In the genomic region with DNA sequence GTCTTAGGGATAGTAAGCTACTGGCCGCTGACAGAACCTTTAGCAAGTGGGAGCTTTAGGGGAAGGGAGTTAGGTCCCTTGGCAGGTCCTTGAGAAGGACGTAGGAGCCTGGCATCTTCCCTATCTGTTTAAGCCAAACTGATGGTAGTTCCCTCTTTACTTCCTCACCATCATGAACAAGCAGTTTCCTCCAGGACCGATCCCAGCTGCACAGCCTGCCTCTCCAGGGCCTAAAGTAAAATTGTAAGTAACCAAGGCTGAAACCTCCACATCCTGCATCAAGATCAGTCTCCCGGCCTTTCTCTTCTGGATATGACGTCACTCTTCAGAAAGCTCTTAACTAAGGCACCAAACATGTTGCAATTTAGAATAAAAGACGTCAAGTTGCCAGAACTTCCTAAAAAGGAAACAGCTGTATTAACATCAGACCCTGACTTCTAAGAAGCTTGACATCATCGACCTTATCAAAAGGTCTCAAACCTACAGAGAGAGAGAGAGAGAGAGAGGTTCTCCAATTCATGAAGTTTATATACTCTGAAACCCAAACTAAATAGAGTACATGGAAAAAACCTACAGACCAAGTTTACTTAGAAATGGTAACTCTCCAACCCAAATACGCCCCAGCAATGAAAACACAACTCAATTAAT, we compare ENCODE assay signal across 25 mouse cellular contexts.
DNase-seq lines count a peak whose midpoint lies in the region; ATAC-seq and TF ChIP-seq lines count a peak whose summit lies in the region.
"Had no signal": no experiment of that assay in that cellular context is flagged by ENCODE, and none has a peak within 500 bp of the region (broad histone marks: within the 10 kb centered on the region; RNA-seq: fewer than 3 reads in every experiment).

No protein-coding gene starts in this region.

- TF ChIP-seq CTCF in thymus, adult 2 months (IDR thresholded peaks at IDR 0.05; ENCODE audit: borderline replicate concordance, control insufficient read depth, extremely low read depth, insufficient read depth, low read length, poor library complexity): no peak

- no peak overlapping the region for H3K4me3 ChIP-seq in heart, embryonic 11.5 days (ENCODE audit: low read depth, low read length)
- H3K4me3 ChIP-seq in ES-E14 (ENCODE audit: insufficient read depth in 1 of 2, low read depth in 1 of 2, low read length in 2 of 2, poor library complexity in 1 of 2, severe bottlenecking in 1 of 2): no peak overlapping the region
- peak overlapping the region; percentile 74 for H3K4me3 ChIP-seq in megakaryocyte, embryonic 14.5 days (replicated peaks)
- H3K4me3 ChIP-seq in thymus, adult 2 months (ENCODE audit: control insufficient read depth, insufficient read depth, low read length): no peak overlapping the region
- H3K4me3 ChIP-seq: embryonic facial prominence, embryonic 10.5 days; forebrain, embryonic 13.5 days; gastrocnemius, adult 2 months; heart, adult 2 months; heart, embryonic 12.5 days; hindbrain, embryonic 12.5 days had no signal

- no peak overlapping the region for H3K4me2 ChIP-seq in heart, embryonic 11.5 days
- H3K4me2 ChIP-seq: forebrain, embryonic 13.5 days; heart, embryonic 12.5 days; hindbrain, embryonic 12.5 days had no signal

- peak; percentile 57 for DNase-seq in heart, adult 11 months
- no peak for DNase-seq in ES-E14 (ENCODE audit: low read depth, low spot score)
- DNase-seq in adrenal gland, adult 8-10 months: no peak
- no peak for DNase-seq in thymus, adult 2 months
- DNase-seq in kidney, postnatal 14 days: no peak
- DNase-seq: adrenal gland, postnatal 25 days; cerebellum, adult 2 months; cerebellum, postnatal 14 days; forebrain, postnatal 0 days; gastrocnemius, adult 2 months; gastrocnemius, postnatal 25 days; heart, adult 2 months; heart, postnatal 36 days had no signal

- H3K9me3 ChIP-seq in heart, embryonic 11.5 days (replicated peaks; ENCODE audit: control insufficient read depth, low read length): no peaks in the 10 kb centered on the region
- H3K9me3 ChIP-seq in ES-E14 (ENCODE audit: control insufficient read depth, insufficient read depth, low read depth, low read length): no peaks in the 10 kb centered on the region
- no peaks in the 10 kb centered on the region for H3K9me3 ChIP-seq in megakaryocyte, embryonic 14.5 days
- H3K9me3 ChIP-seq: embryonic facial prominence, embryonic 10.5 days; forebrain, embryonic 13.5 days; heart, embryonic 12.5 days; hindbrain, embryonic 12.5 days had no signal

- in situ Hi-C loops in ES-E14 (cut with MboI; ENCODE audit: low sequenced_read_pairs in 2 of 2, unreplicated experiment in 2 of 2): loop anchor here in 1 of 2 experiments (25.0 kb wide), 2 partner anchors 554 to 629 kb away; no protein-coding TSS in a partner anchor

- WGBS in heart, embryonic 11.5 days (ENCODE audit: insufficient replicate concordance): 51% methylated on average over 8 of the region's 8 CpGs
- 22% methylated on average over 8 of the region's 8 CpGs for WGBS in thymus, adult 2 months

- H3K9ac ChIP-seq in heart, embryonic 11.5 days (ENCODE audit: low read depth, low read length): no peak overlapping the region
- H3K9ac ChIP-seq in ES-E14 (ENCODE audit: insufficient read depth, low read depth, low read length, poor library complexity, severe bottlenecking): no peak overlapping the region
- H3K9ac ChIP-seq: forebrain, embryonic 13.5 days; forebrain, postnatal 0 days; heart, embryonic 12.5 days; hindbrain, embryonic 12.5 days had no signal

- no peak overlapping the region for H3K27ac ChIP-seq in heart, embryonic 11.5 days (ENCODE audit: low read depth, low read length)
- H3K27ac ChIP-seq in ES-E14 (ENCODE audit: insufficient read depth, low read depth, low read length, poor library complexity, severe bottlenecking): peak overlapping the region; percentile 35; the same call in 1 of the 2 replicates
- H3K27ac ChIP-seq in thymus, adult 2 months (ENCODE audit: control insufficient read depth, insufficient read depth, low read length): no peak overlapping the region
- H3K27ac ChIP-seq: embryonic facial prominence, embryonic 10.5 days; forebrain, embryonic 13.5 days; gastrocnemius, adult 2 months; heart, adult 2 months; hindbrain, embryonic 12.5 days had no signal

- no peaks in the 10 kb centered on the region for H3K4me1 ChIP-seq in heart, embryonic 11.5 days (ENCODE audit: control insufficient read depth, insufficient read depth, low read length)
- peaks cover 0 to 8% of the 10 kb centered on the region in 2 experiments; a peak in 2 of 4 replicates for H3K4me1 ChIP-seq in ES-E14 (ENCODE audit: control insufficient read depth in 2 of 2, insufficient read depth in 2 of 2, low read length in 2 of 2, poor library complexity in 1 of 2)
- peaks cover 60% of the 10 kb centered on the region for H3K4me1 ChIP-seq in megakaryocyte, embryonic 14.5 days
- H3K4me1 ChIP-seq in thymus, adult 2 months (replicated peaks; ENCODE audit: control insufficient read depth, insufficient read depth, low read length): peaks cover 6% of the 10 kb centered on the region; the same call in 1 of the 2 replicates
- H3K4me1 ChIP-seq: forebrain, embryonic 13.5 days; heart, embryonic 12.5 days; hindbrain, embryonic 12.5 days had no signal

- no peak for TF ChIP-seq POLR2A in thymus, adult 2 months (IDR thresholded peaks at IDR 0.05; ENCODE audit: control insufficient read depth, extremely low read depth, insufficient read depth, low read length, poor library complexity)

- no peak for ATAC-seq in heart, embryonic 11.5 days (replicated peaks; ENCODE audit: insufficient number of reproducible peaks, low FRiP score, low TSS enrichment)
- peak; percentile 74 for ATAC-seq in common myeloid progenitor, adult 5-6 weeks (replicated peaks; ENCODE audit: low read depth, poor library complexity, severe bottlenecking)
- ATAC-seq: activated CD4-positive, CD25-positive, alpha-beta regulatory T cell, adult 4 months; forebrain, embryonic 13.5 days; forebrain, postnatal 0 days; hindbrain, embryonic 16.5 days; inflammation-experienced regulatory T-cells, adult 6 months; intestine, postnatal 0 days; Patski had no signal

- H3K27me3 ChIP-seq in heart, embryonic 11.5 days (ENCODE audit: control insufficient read depth, insufficient read depth, low read length): no peaks in the 10 kb centered on the region
- H3K27me3 ChIP-seq in megakaryocyte, embryonic 14.5 days (replicated peaks): peaks cover under 1% of the 10 kb centered on the region
- H3K27me3 ChIP-seq in thymus, adult 2 months (ENCODE audit: control insufficient read depth, insufficient read depth, low read length): no peaks in the 10 kb centered on the region
- H3K27me3 ChIP-seq: hindbrain, embryonic 12.5 days had no signal

- no peaks in the 10 kb centered on the region for H3K36me3 ChIP-seq in heart, embryonic 11.5 days (ENCODE audit: control insufficient read depth, insufficient read depth, low read length)
- H3K36me3 ChIP-seq in ES-E14 (ENCODE audit: control insufficient read depth, insufficient read depth, low read length, poor library complexity, severe bottlenecking): no peaks in the 10 kb centered on the region
- H3K36me3 ChIP-seq in megakaryocyte, embryonic 14.5 days (replicated peaks; ENCODE audit: low read length): no peaks in the 10 kb centered on the region
- no peaks in the 10 kb centered on the region for H3K36me3 ChIP-seq in thymus, adult 2 months (ENCODE audit: control insufficient read depth, insufficient read depth, low read length)
- H3K36me3 ChIP-seq: embryonic facial prominence, embryonic 10.5 days; heart, embryonic 12.5 days; hindbrain, embryonic 12.5 days had no signal

TF ChIP-seq in ES-E14, 5 proteins besides CTCF, POLR2A, EP300 and RAD21:
- TF ChIP-seq MAFK (IDR thresholded peaks at IDR 0.05; ENCODE audit: insufficient read depth, low read depth, low read length) (no peak), CHD2 (IDR thresholded peaks at IDR 0.05; ENCODE audit: low read depth, low read length) (no peak), ZNF384 (IDR thresholded peaks at IDR 0.05; ENCODE audit: low read depth, low read length) (no peak), HCFC1 (IDR thresholded peaks at IDR 0.05; ENCODE audit: borderline replicate concordance, insufficient read depth, low read length) (no peak), ZC3H11A (IDR thresholded peaks at IDR 0.05; ENCODE audit: borderline replicate concordance, low read depth, low read length) (no peak)
